Mouse (Mus musculus) thymus, adult 2 months (tissue): Measurements from ENCODE around the gene Atrnl1. TPM values are rescaled to one million over a fixed set of nuclear protein-coding genes. Genes with fewer than 3 reads are reported as not detected.

Source experiments
- DNase-seq: peaks from one replicate; pipeline ENCODE4 v3.0.0; 2021
- H3K27ac ChIP-seq: fragments of 200-500 bp; 2 replicates; pipeline ENCODE4 v1.5.1; 2012; ENCODE audit warnings: low read length, control low read depth; ENCODE audit not compliant: control insufficient read depth, insufficient read depth
- H3K27me3 ChIP-seq: fragments of 200-500 bp; 2 replicates; pipeline ENCODE4 v1.6.1; 2012; ENCODE audit warnings: mild to moderate bottlenecking, low read length, moderate library complexity, mixed read lengths; ENCODE audit not compliant: control insufficient read depth, insufficient read depth
- H3K36me3 ChIP-seq: fragments of 200-500 bp; 2 replicates; pipeline ENCODE4 v1.6.1; 2012; ENCODE audit warnings: mild to moderate bottlenecking, low read length, moderate library complexity; ENCODE audit not compliant: control insufficient read depth, insufficient read depth
- H3K4me1 ChIP-seq: fragments of 200-500 bp; replicated peaks from 2 replicates; pipeline ENCODE4 v1.6.1; 2012; ENCODE audit warnings: low read length; ENCODE audit not compliant: control insufficient read depth, insufficient read depth
- H3K4me3 ChIP-seq: fragments of 200-500 bp; 2 replicates; pipeline ENCODE4 v1.5.1; 2012; ENCODE audit warnings: mild to moderate bottlenecking, low read length, control low read depth, moderate library complexity; ENCODE audit not compliant: control insufficient read depth, insufficient read depth
- CTCF ChIP-seq: fragments of 200-500 bp; IDR thresholded peaks from 2 replicates; pipeline ENCODE4 v1.5.1; 2012; ENCODE audit warnings: mild to moderate bottlenecking, control low read depth, low read length, moderate library complexity, borderline replicate concordance; ENCODE audit not compliant: control insufficient read depth, poor library complexity, insufficient read depth; ENCODE audit errors: extremely low read depth
- POLR2A ChIP-seq: fragments of 200-500 bp; IDR thresholded peaks from 2 replicates; pipeline ENCODE4 v1.6.1; 2012; ENCODE audit warnings: mild to moderate bottlenecking, low read length, control low read depth, moderate library complexity; ENCODE audit not compliant: control insufficient read depth, poor library complexity, insufficient read depth; ENCODE audit errors: extremely low read depth
- WGBS: fragments of 180-500 bp; shearing (Covaris S2); methylation state at CpG from one replicate; pipeline ENCODE4 v1.1.7; 2018; 5-methylcytosine and 5-hydroxymethylcytosine counted together
- polyA plus RNA-seq: library from polyadenylated mRNA; depleted of rRNA; stranded (reverse); fragments of >200 nt; gene quantifications from 2 replicates; pipeline ENCODE4 v1.2.3, GENCODE M21; 2012

Gene Atrnl1
- polyA plus RNA-seq, 1 experiment, result 8.2 TPM

DNA sequence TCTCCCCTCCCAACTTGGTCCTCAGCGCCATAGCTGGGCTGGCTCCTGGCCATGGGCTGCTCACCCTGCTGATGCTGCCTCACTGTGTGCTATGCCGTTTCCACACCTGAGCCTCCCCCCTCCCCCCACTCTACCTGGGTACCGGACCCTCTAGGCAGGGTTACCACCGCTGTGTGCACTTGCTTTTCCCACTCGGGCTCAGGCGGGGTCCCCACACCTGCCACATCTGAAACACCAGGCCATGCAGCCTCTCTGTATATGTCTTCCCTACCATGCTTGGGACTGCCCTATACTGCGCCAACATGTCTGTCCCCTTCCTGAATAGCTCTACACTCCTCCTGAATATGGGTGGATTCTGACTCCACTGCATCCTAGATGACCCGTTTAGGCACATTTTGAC is 384.2 kb downstream of the Atrnl1 start:
- no peak for TF ChIP-seq POLR2A
- no peak for TF ChIP-seq CTCF
- no peak overlapping the region for H3K4me3 ChIP-seq
- H3K4me1 ChIP-seq, result peaks cover 12% of the 10 kb centered on the region
- H3K36me3 ChIP-seq, result no peaks in the 10 kb centered on the region
- no peaks in the 10 kb centered on the region for H3K27me3 ChIP-seq
- 78% methylated on average over 8 of the region's 8 CpGs for WGBS
- no peak overlapping the region for H3K27ac ChIP-seq
- no peak for DNase-seq

DNA sequence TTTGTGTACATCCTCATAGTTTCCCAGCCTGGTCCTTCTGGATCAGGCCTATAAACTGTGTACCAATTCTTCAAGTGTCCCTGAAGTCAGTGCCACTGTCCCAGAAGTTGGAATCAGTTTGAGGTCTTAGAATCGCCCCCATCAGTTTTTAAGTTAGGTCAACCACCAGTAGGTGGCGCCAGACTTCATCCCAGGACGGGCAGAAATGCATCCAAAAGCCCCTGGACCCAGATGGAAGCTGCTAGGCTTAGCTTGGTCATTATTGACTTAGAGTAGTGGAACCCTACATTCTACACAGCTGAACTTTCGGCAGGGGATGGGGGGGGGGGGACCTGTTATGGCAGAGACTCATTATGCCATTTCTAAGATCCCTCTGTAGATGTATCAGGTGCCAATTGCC is 387.1 kb downstream of the Atrnl1 start:
- no peak for TF ChIP-seq POLR2A
- TF ChIP-seq CTCF, result peak; percentile 46; the same call in 1 of the 2 replicates
- Histone ChIP-seq H3K27ac (no peak overlapping the region), H3K36me3 (no peaks in the 10 kb centered on the region), H3K27me3 (no peaks in the 10 kb centered on the region), H3K4me1 (peaks cover 12% of the 10 kb centered on the region), H3K4me3 (no peak overlapping the region)
- DNase-seq, result peak; percentile 50
- WGBS, result 58% methylated on average over 4 of the region's 4 CpGs

DNA sequence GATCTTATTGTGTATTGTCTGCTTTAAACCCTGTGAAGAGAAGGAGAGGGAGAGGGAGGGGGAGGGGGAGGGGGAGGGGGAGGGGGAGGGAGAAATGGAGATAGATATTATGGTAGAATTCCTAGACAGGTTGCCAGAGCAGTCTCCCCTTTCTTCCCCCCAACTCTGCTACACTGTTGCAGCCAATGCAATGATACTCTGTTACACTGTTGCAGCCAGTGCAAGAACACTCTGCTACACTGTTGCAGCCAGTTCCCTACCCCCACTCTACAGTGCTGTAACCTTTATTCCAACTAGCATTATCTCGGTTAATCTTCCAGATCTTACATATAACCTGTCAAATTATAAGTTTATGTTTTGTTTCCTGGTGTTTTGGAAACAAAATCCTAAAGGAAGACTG is 400.8 kb downstream of the Atrnl1 start:
- WGBS, result 82% methylated on average over 1 of the region's 1 CpGs
- Histone ChIP-seq H3K36me3 (no peaks in the 10 kb centered on the region), H3K27ac (no peak overlapping the region), H3K4me3 (no peak overlapping the region), H3K27me3 (no peaks in the 10 kb centered on the region), H3K4me1 (no peaks in the 10 kb centered on the region)
- no peak for TF ChIP-seq CTCF
- no peak for TF ChIP-seq POLR2A
- DNase-seq, result no peak

DNA sequence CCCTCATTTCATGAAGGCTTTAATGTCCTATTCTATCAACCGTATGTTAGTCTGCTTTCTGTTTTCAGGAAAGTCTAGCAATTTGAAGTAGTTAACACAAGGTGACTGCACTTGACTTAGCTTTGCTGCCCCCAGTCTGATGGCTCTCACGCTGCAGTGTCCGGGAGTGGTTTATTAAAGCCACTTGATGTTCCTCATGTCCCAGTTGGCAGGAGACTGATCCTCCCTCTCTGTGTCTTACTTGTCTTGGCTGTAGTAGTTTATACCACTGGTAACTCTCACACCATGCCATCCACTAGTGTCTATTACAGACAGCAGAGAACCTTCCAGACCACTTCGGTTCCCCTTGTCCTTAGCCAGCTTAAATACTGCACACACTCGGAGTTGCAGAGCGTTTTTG is 404.9 kb downstream of the Atrnl1 start:
- no peak for DNase-seq
- Histone ChIP-seq H3K4me1 (no peaks in the 10 kb centered on the region; the same call in 1 of the 2 replicates), H3K27me3 (no peaks in the 10 kb centered on the region), H3K27ac (no peak overlapping the region), H3K4me3 (no peak overlapping the region), H3K36me3 (no peaks in the 10 kb centered on the region)
- TF ChIP-seq CTCF, result no peak
- WGBS, result 97% methylated on average over 6 of the region's 6 CpGs

DNA sequence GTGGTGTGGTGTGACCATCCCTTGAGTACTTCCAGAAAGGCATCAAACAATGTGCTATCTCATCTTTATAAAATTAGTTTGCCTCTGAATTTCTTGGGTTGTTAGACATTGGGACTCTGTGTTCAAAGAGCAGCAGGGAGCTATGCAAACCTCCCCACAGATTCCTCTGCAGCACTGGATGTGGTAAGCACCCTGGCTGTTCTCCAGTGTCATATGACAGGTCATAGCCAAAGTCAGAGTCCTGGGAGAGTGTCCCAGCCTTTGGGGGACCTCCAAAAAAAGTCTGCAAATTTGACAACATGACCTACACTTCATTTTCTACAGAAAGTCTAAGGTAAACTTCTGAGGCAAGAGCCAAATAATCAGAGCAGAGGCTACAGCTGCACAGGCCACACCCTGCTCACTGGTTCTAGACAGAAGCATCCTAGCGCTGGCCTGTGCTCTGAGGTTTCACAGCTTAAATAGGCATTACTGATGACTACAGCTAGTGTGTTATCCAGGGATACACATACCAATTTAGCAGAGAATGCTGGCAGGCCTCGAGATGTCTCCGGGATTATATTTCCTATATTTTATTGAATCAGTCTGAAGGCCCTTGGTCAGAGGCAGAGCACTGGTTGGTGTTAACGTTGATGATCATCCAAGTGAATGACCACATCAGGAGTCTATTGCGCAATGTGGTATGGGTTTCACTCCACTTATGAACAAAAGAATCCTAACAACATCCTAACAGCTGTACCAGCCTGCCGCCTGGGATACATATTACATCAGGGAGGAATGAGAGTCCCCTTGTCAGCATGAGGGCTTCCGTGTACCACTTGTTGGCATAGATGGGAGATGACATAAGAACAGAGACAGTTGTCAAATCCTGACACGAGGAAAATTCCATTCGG is 406.0 kb downstream of the Atrnl1 start:
- no peaks in the 10 kb centered on the region for H3K36me3 ChIP-seq
- WGBS, result 92% methylated on average over 9 of the region's 9 CpGs
- H3K27me3 ChIP-seq, result no peaks in the 10 kb centered on the region
- H3K4me3 ChIP-seq, result no peak overlapping the region
- no peak for TF ChIP-seq POLR2A
- no peak for DNase-seq
- H3K4me1 ChIP-seq, result no peaks in the 10 kb centered on the region; the same call in 1 of the 2 replicates
- H3K27ac ChIP-seq, result no peak overlapping the region; the same call in 1 of the 2 replicates

DNA sequence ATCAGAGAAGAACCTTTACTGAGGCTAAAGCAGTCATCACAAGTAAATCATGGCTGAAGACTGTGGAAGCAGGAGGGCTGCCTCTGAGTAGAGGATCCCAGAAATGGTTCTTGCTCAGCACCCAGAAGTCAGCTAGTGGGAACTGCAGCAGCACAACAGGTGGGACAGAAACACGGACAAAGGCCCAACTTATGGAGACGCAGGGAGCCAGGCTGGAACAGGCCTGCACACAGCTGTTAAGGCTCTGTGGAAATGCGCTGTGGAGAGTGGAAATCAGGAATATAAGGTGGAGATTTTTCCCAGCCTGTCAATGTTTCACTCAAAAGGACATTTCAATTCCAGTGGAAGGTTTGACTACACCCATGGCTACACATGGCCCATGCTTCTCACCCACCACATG is 406.6 kb downstream of the Atrnl1 start:
- H3K36me3 ChIP-seq, result no peaks in the 10 kb centered on the region
- H3K27ac ChIP-seq, result no peak overlapping the region
- no peak overlapping the region for H3K4me3 ChIP-seq
- no peaks in the 10 kb centered on the region for H3K27me3 ChIP-seq
- WGBS, result 98% methylated on average over 3 of the region's 3 CpGs
- TF ChIP-seq CTCF, result no peak
- no peak for TF ChIP-seq POLR2A
- no peak for DNase-seq
- no peaks in the 10 kb centered on the region; the same call in 1 of the 2 replicates for H3K4me1 ChIP-seq

DNA sequence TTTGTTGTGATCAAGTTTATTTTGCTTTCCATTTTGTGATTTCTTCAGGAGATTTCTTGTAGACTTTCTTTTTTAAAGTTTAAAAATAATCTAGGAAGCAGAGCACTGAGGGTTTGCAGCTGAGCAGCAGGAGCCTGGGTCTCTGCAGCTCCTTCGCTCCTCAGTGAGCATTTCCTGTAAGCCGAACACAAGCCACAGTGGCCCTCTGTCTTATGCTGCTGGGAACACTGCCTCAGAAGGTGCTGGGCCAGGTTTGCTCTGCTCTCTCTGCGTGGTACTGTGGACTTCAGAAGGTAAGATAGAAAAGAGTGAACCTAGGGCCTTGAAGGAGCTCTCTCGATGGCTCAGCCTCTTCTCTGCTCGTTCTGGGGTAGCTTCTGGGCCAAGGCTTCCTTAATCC is 407.9 kb downstream of the Atrnl1 start:
- no peak overlapping the region for H3K4me3 ChIP-seq
- H3K27ac ChIP-seq, result no peak overlapping the region
- DNase-seq, result no peak
- WGBS, result 55% methylated on average over 5 of the region's 5 CpGs
- H3K27me3 ChIP-seq, result no peaks in the 10 kb centered on the region
- H3K36me3 ChIP-seq, result no peaks in the 10 kb centered on the region
- no peaks in the 10 kb centered on the region; the same call in 1 of the 2 replicates for H3K4me1 ChIP-seq
- TF ChIP-seq POLR2A (no peak), CTCF (no peak)
